Mouse (Mus musculus): ENCODE measurements at regions not wholly inside any gene's neighbourhood (a gene's known extent, or its start where the extent isn't known, plus 50 kb on each side); places are given as distances from the start of the nearest gene placed in this dataset.

GRCm38 (mm10) chr3:39062415-39062814, 175.7 kb downstream of the Fat4 start:
- no peak for TF ChIP-seq CTCF (IDR thresholded peaks at IDR 0.05; ENCODE audit: extremely low read depth, insufficient read depth, low read length)
- TF ChIP-seq POLR2A (IDR thresholded peaks at IDR 0.05; ENCODE audit: extremely low read depth, insufficient read depth, low read length), result no peak

Measured in cortical plate, adult 2 months (tissue).